Mouse (Mus musculus) liver, embryonic 13.5 days (tissue): ENCODE data around the gene Crybg2. TPM values are rescaled to one million over a fixed set of nuclear protein-coding genes. Genes with fewer than 3 reads are reported as not detected.

Source experiments
- ATAC-seq: fragments of 200-750 bp; cut with Nextera tagmentation; 2 replicates; pipeline ENCODE4 v1.8.0; 2017; ENCODE audit warnings: low read depth, mild to moderate bottlenecking, moderate number of reproducible peaks, moderate library complexity
- DNase-seq: peaks from one replicate; pipeline ENCODE4 v3.0.0; 2022
- H3K27ac ChIP-seq: fragments of 300-500 bp; sonication (generic); 2 replicates; pipeline ENCODE4 v1.5.1; 2015; ENCODE audit warnings: moderate library complexity, mild to moderate bottlenecking, inconsistent platforms
- H3K27me3 ChIP-seq: fragments of 300-500 bp; sonication (generic); 2 replicates; pipeline ENCODE4 v1.6.1; 2015; ENCODE audit warnings: mild to moderate bottlenecking, inconsistent platforms
- H3K36me3 ChIP-seq: fragments of 300-500 bp; sonication (generic); 2 replicates; pipeline ENCODE4 v1.6.1; 2015; ENCODE audit warnings: mild to moderate bottlenecking, inconsistent platforms
- H3K4me1 ChIP-seq: fragments of 300-500 bp; sonication (generic); replicated peaks from 2 replicates; pipeline ENCODE4 v1.6.1; 2015; ENCODE audit warnings: inconsistent platforms
- H3K4me2 ChIP-seq: fragments of 300-500 bp; sonication (generic); 2 replicates; pipeline ENCODE4 v1.6.1; 2015; ENCODE audit warnings: inconsistent platforms, mild to moderate bottlenecking, moderate library complexity
- H3K4me3 ChIP-seq: fragments of 300-500 bp; sonication (generic); replicated peaks from 2 replicates; pipeline ENCODE4 v1.5.1; 2015; ENCODE audit warnings: mild to moderate bottlenecking, inconsistent platforms
- H3K9ac ChIP-seq: fragments of 300-500 bp; sonication (generic); 2 replicates; pipeline ENCODE4 v1.6.1; 2015; ENCODE audit warnings: mild to moderate bottlenecking, inconsistent platforms
- H3K9me3 ChIP-seq: fragments of 300-500 bp; sonication (generic); replicated peaks from 2 replicates; pipeline ENCODE4 v1.6.1; 2016; ENCODE audit warnings: inconsistent platforms
- WGBS: fragments of 180-500 bp; shearing (Covaris S2); methylation state at CpG from one replicate; pipeline ENCODE4 v1.1.7; 2015; ENCODE audit not compliant: insufficient replicate concordance; 5-methylcytosine and 5-hydroxymethylcytosine counted together
- polyA plus RNA-seq: library from polyadenylated mRNA; unstranded; fragments of >200 nt; fragmentation: Nextera tagmentation; extraction: Ambion mirVana; gene quantifications from 2 replicates; pipeline ENCODE4 v1.2.1, GENCODE M21; 2015

The Crybg2 gene
- polyA plus RNA-seq, 1 experiment from 2014 or later, result 0.22 TPM

- peak overlapping the region; percentile 23; the same call in 1 of the 2 replicates for H3K9ac ChIP-seq
These were observed 21.2 kb downstream of the Crybg2 start for GRCm38 (mm10) chr4:134081730-134082386.

GRCm38 (mm10) chr4:134082460-134082859 lies 21.8 kb downstream of the Crybg2 start:
- DNase-seq (no peak), ATAC-seq (no peak)
- no peak overlapping the region for H3K27ac ChIP-seq
- H3K4me3 ChIP-seq, result peak overlapping the region; percentile 50
- no peak overlapping the region for H3K9ac ChIP-seq
- WGBS, result 11% methylated on average over 7 of the region's 7 CpGs
- H3K9me3 ChIP-seq, result no peaks in the 10 kb centered on the region
- H3K4me1 ChIP-seq, result peaks cover 17% of the 10 kb centered on the region
- H3K4me2 ChIP-seq, result peak overlapping the region; percentile 68
- no peaks in the 10 kb centered on the region for H3K36me3 ChIP-seq
- H3K27me3 ChIP-seq, result peaks cover 20% of the 10 kb centered on the region

More at GRCm38 (mm10) chr4:134081730-134082386, 21.2 kb downstream of the Crybg2 start:
- DNase-seq (peak; percentile 72), ATAC-seq (peak; percentile 88)
- H3K4me1 ChIP-seq, result peaks cover 17% of the 10 kb centered on the region
- peak overlapping the region; percentile 68 for H3K4me2 ChIP-seq
- no peaks in the 10 kb centered on the region for H3K36me3 ChIP-seq
- H3K4me3 ChIP-seq, result peak overlapping the region; percentile 50
- no peaks in the 10 kb centered on the region for H3K9me3 ChIP-seq
- under 1% methylated on average over 41 of the region's 41 CpGs for WGBS
- peaks cover 20% of the 10 kb centered on the region for H3K27me3 ChIP-seq
- no peak overlapping the region for H3K27ac ChIP-seq

GRCm38 (mm10) chr4:134084999-134085398 lies 24.4 kb downstream of the Crybg2 start:
- no peak overlapping the region for H3K4me3 ChIP-seq
- no peak overlapping the region for H3K27ac ChIP-seq
- no peaks in the 10 kb centered on the region for H3K9me3 ChIP-seq
- peaks cover 17% of the 10 kb centered on the region for H3K4me1 ChIP-seq
- ATAC-seq (no peak), DNase-seq (no peak)
- H3K36me3 ChIP-seq, result no peaks in the 10 kb centered on the region
- 71% methylated on average over 4 of the region's 4 CpGs for WGBS
- H3K9ac ChIP-seq, result no peak overlapping the region
- no peak overlapping the region for H3K4me2 ChIP-seq
- H3K27me3 ChIP-seq, result peaks cover 20% of the 10 kb centered on the region

- ATAC-seq, result peak; percentile 51
- 13% methylated on average over 7 of the region's 7 CpGs for whole genome bisulfite sequencing
- peak; percentile 33 for DNase-seq
- H3K4me1 ChIP-seq, result peaks cover 3% of the 10 kb centered on the region
- H3K4me3 ChIP-seq, result no peak overlapping the region
- no peak overlapping the region for H3K9ac ChIP-seq
- no peak overlapping the region for H3K27ac ChIP-seq
- no peaks in the 10 kb centered on the region for H3K36me3 ChIP-seq
- H3K9me3 ChIP-seq, result no peaks in the 10 kb centered on the region
- H3K27me3 ChIP-seq, result no peaks in the 10 kb centered on the region
- no peak overlapping the region for H3K4me2 ChIP-seq
These were observed 26.8 kb downstream of the Crybg2 start for GRCm38 (mm10) chr4:134087412-134087811.

- no peak overlapping the region for H3K4me3 ChIP-seq
- no peak overlapping the region for H3K4me2 ChIP-seq
- H3K27ac ChIP-seq, result no peak overlapping the region
- no peaks in the 10 kb centered on the region for H3K9me3 ChIP-seq
- H3K36me3 ChIP-seq, result no peaks in the 10 kb centered on the region
- 63% methylated on average over 9 of the region's 9 CpGs for WGBS
- no peak for ATAC-seq
- DNase-seq, result no peak
- H3K27me3 ChIP-seq, result no peaks in the 10 kb centered on the region
- no peak overlapping the region for H3K9ac ChIP-seq
- H3K4me1 ChIP-seq, result no peaks in the 10 kb centered on the region
These were observed 28.4 kb downstream of the Crybg2 start for GRCm38 (mm10) chr4:134089029-134089428.

GRCm38 (mm10) chr4:134090521-134091224 lies 30.1 kb downstream of the Crybg2 start:
- DNase-seq, result no peak
- H3K9ac ChIP-seq, result no peak overlapping the region
- no peak overlapping the region for H3K4me2 ChIP-seq
- no peaks in the 10 kb centered on the region for H3K36me3 ChIP-seq
- WGBS, result 72% methylated on average over 16 of the region's 16 CpGs
- ATAC-seq, result no peak
- H3K4me1 ChIP-seq, result 0 out of 2 replicates have a peak, but pooled peaks cover 3% of the 10 kb centered on the region
- no peaks in the 10 kb centered on the region for H3K9me3 ChIP-seq
- H3K4me3 ChIP-seq, result no peak overlapping the region
- no peak overlapping the region for H3K27ac ChIP-seq
- no peaks in the 10 kb centered on the region for H3K27me3 ChIP-seq

- H3K27me3 ChIP-seq, result no peaks in the 10 kb centered on the region
- H3K9ac ChIP-seq, result no peak overlapping the region
- DNase-seq, result no peak
- no peak overlapping the region for H3K27ac ChIP-seq
- WGBS, result 63% methylated on average over 6 of the region's 6 CpGs
- no peak overlapping the region for H3K4me2 ChIP-seq
- H3K9me3 ChIP-seq, result no peaks in the 10 kb centered on the region
- no peak for ATAC-seq
- no peaks in the 10 kb centered on the region for H3K36me3 ChIP-seq
- H3K4me3 ChIP-seq, result no peak overlapping the region
- 0 out of 2 replicates have a peak, but pooled peaks cover 3% of the 10 kb centered on the region for H3K4me1 ChIP-seq
These were observed 30.6 kb downstream of the Crybg2 start for GRCm38 (mm10) chr4:134091225-134091529.

- Histone ChIP-seq H3K27ac (no peak overlapping the region), H3K4me1 (0 out of 2 replicates have a peak, but pooled peaks cover 3% of the 10 kb centered on the region), H3K36me3 (no peaks in the 10 kb centered on the region), H3K27me3 (no peaks in the 10 kb centered on the region), H3K4me3 (no peak overlapping the region), H3K4me2 (no peak overlapping the region), H3K9ac (no peak overlapping the region), H3K9me3 (no peaks in the 10 kb centered on the region)
- ATAC-seq (no peak), DNase-seq (peak; percentile 44)
- 52% methylated on average over 6 of the region's 6 CpGs for WGBS
These were observed 32.0 kb downstream of the Crybg2 start for GRCm38 (mm10) chr4:134092382-134093288.

GRCm38 (mm10) chr4:134094004-134094564 lies 33.5 kb downstream of the Crybg2 start:
- Histone ChIP-seq H3K9ac (no peak overlapping the region), H3K9me3 (no peaks in the 10 kb centered on the region), H3K4me1 (0 out of 2 replicates have a peak, but pooled peaks cover 3% of the 10 kb centered on the region), H3K4me2 (0 out of 2 replicates have a peak overlapping the region, but pooled peaks have one; percentile 12), H3K36me3 (no peaks in the 10 kb centered on the region), H3K4me3 (peak overlapping the region; percentile 15; the same call in 1 of the 2 replicates), H3K27me3 (no peaks in the 10 kb centered on the region), H3K27ac (no peak overlapping the region)
- no peak for DNase-seq
- WGBS, result 51% methylated on average over 7 of the region's 7 CpGs
- no peak for ATAC-seq

GRCm38 (mm10) chr4:134094923-134095547 lies 34.4 kb downstream of the Crybg2 start, which contains the start of gene Cd52:
TSS of gene Cd52 (minus strand) at chr4:134095082.
- 0 out of 2 replicates have a peak, but pooled peaks cover 3% of the 10 kb centered on the region for H3K4me1 ChIP-seq
- H3K27ac ChIP-seq, result no peak within 1 kb of the TSS
- H3K27me3 ChIP-seq, result no peaks in the 10 kb centered on the region
- DNase-seq (no peak), ATAC-seq (no peak)
- 0 out of 2 replicates have a peak within 1 kb of the TSS, but pooled peaks have one; percentile 12 for H3K4me2 ChIP-seq
- H3K4me3 ChIP-seq, result peak within 1 kb of the TSS; percentile 15; the same call in 1 of the 2 replicates
- no peaks in the 10 kb centered on the region for H3K9me3 ChIP-seq
- no peaks in the 10 kb centered on the region for H3K36me3 ChIP-seq
- no peak within 1 kb of the TSS for H3K9ac ChIP-seq
- 23% methylated on average over 3 of the region's 3 CpGs for WGBS
